Mouse (Mus musculus): ENCODE data around the gene Tasp1. TPM values are rescaled to one million over a fixed set of nuclear protein-coding genes. Genes with fewer than 3 reads are reported as not detected.

Tasp1 gene
- polyA plus RNA-seq, 1 experiment from 2014 or later = 20.7 TPM

- Histone ChIP-seq H3K27ac (replicated peaks) (no peak overlapping the region), H3K27me3 (replicated peaks; ENCODE audit: low read depth, poor library complexity, severe bottlenecking) (no peaks in the 10 kb centered on the region), H3K4me3 (no peak overlapping the region), H3K9me3 (no peaks in the 10 kb centered on the region), H3K36me3 (replicated peaks) (no peaks in the 10 kb centered on the region), H3K4me1 (no peaks in the 10 kb centered on the region)
- DNase-seq (ENCODE audit: low spot score) = no peak
- WGBS = 81% methylated on average over 1 of the region's 1 CpGs
Measured at GRCm38 (mm10) chr2:139784465-139784864, 282.1 kb downstream of the Tasp1 start.

Other genes starting within 250 kb of the Tasp1 start
- not detected in 2 replicates for gene Gm17374, start 85.2 kb upstream of the Tasp1 start, polyA plus RNA-seq (2016; fragmentation: Nextera tagmentation; extraction: Ambion mirVana)
- gene Esf1, start 103.8 kb upstream of the Tasp1 start, polyA plus RNA-seq (2016; fragmentation: Nextera tagmentation; extraction: Ambion mirVana) = 29.8 and 33.2 TPM in 2 replicates
- gene Ndufaf5, start 103.8 kb upstream of the Tasp1 start, polyA plus RNA-seq (2016; fragmentation: Nextera tagmentation; extraction: Ambion mirVana) = 26.7 and 28.7 TPM in 2 replicates